Mouse (Mus musculus) hindbrain, embryonic 14.5 days (tissue): ENCODE data around the gene Pus7l. TPM values are rescaled to one million over a fixed set of nuclear protein-coding genes. Genes with fewer than 3 reads are reported as not detected.

Experiments used
- polyA plus RNA-seq: library from polyadenylated mRNA; unstranded; fragments of >200 nt; fragmentation: Nextera tagmentation; extraction: Ambion mirVana; gene quantifications from 2 replicates; pipeline ENCODE4 v1.2.1, GENCODE M21; 2014

The Pus7l gene
- polyA plus RNA-seq, 1 experiment from 2014 or later = 6.5 TPM

Other genes starting within 250 kb of the Pus7l start
- 4.3 and 4.9 TPM in 2 replicates for gene Adamts20, start 78.1 kb downstream of the Pus7l start, polyA plus RNA-seq
- 1.4 and 1.5 TPM in 2 replicates for gene Irak4, start 96 bp upstream of the Pus7l start, polyA plus RNA-seq
- gene Twf1, start 46.3 kb upstream of the Pus7l start, polyA plus RNA-seq = 80.3 and 85.3 TPM in 2 replicates
- 16.1 and 16.9 TPM in 2 replicates for gene Tmem117, start 85.7 kb upstream of the Pus7l start, polyA plus RNA-seq